Mouse (Mus musculus): ENCODE results near the gene Efs. TPM values are rescaled to one million over a fixed set of nuclear protein-coding genes. Genes with fewer than 3 reads are reported as not detected.

Efs gene
- polyA plus RNA-seq, 1 experiment from 2014 or later: 63.4 TPM

DNA sequence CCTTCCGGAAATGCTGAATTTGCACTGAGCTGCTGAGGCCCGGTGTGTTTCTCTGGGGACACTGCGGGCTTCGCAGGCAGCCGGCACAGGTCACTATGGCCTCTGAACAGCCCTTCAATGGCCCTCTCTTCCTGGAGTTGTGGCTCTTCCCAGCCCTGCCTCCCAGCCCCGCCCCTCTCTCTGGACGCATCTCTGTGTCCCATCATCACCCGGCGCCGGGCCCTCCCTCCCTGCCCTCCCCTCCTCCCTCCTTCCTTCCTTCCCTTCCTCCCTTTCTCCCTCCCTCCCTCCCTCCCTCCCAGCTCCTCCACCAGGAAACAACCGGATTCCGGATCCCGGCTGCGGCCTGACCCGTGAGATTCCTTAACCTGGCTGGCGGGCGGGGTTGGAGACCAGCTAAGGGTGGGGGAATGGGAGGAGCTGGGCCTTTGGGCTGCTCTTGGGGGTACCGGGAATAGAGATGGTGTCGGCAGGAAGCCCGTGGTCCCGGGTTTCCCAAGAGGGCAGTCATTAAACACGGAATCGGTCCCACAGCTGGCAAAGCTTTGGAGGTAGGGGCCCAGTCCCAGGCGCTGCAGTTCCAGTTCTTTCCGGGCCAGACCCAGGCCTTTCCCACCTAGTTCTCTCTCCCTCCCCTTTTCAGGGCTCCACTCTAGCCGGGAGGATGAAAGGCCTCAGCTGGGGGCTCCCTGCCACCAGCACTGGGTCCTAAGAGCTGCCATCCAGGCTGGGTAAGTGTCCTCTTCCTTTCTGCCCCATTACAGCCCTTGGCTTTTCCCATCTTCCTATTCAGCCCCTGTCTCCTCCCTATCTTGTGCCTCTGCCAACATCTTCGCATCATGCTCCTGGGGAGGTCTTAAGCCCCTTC, 42.5 kb downstream of the Efs start, which contains the start of the genes Bcl2l2 and Gm20521:
Gene Bcl2l2, plus strand, starts transcription at position 224 of the 868 bp plus-strand sequence.
Gene Gm20521, plus strand, starts transcription at position 288 of the 868 bp plus-strand sequence.
- peak within 1 kb of the TSS; percentile 70 for H3K4me3 ChIP-seq (replicated peaks)
- peak within 1 kb of the TSS; percentile 77 for H3K4me2 ChIP-seq (replicated peaks)
- H3K27me3 ChIP-seq: 0 out of 2 replicates have a peak, but pooled peaks cover under 1% of the 10 kb centered on the region
- peak; percentile 91 for ATAC-seq (ENCODE audit: insufficient number of reproducible peaks, low FRiP score, low TSS enrichment, low read depth)
- H3K27ac ChIP-seq (replicated peaks): peak within 1 kb of the TSS; percentile 95
- no peaks in the 10 kb centered on the region for H3K9me3 ChIP-seq (replicated peaks)
- WGBS: under 1% methylated on average over 27 of the region's 27 CpGs
- peaks cover 24% of the 10 kb centered on the region for H3K4me1 ChIP-seq
- H3K9ac ChIP-seq: peak within 1 kb of the TSS; percentile 75
- H3K36me3 ChIP-seq: peaks cover 17% of the 10 kb centered on the region; the same call in 1 of the 2 replicates

DNA sequence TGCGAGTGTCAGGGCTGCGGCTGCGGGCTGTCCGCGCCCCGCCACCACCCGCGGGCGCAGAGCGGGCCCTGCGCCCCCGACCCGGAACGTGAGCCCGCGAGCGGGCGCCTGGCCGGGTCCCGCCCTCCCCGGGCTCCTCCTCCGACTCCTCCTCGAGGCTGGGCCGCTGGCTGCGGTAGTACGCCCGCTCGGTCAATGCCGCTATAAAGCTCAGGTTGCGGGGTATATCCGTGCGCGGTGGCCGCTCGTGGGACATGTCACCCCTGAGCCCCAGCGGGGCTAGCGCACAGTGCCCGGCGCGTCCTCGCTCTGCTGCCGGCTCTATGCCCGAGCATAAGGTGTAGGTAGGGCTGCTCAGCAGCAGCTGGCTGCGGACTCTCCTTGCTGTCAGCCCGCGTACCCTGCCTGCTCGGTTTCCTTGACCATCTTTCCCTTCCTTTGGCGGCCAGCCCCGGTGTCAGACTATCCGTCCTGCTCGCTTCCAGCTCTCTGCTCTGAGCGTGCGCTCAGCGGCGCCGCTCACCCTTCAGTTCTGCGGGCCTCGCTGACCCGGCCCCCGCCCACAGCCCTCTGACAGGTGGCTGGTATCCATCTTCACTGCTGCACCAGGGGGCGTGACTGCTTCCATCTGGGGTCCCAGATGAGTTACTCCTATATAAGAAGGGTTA, 48.7 kb downstream of the Efs start, which contains the start of gene Ppp1r3e:
Gene Ppp1r3e, minus strand, starts transcription at position 503 of the 668 bp plus-strand sequence.
- H3K9me3 ChIP-seq (replicated peaks): no peaks in the 10 kb centered on the region
- under 1% methylated on average over 61 of the region's 61 CpGs for WGBS
- peak within 1 kb of the TSS; percentile 96 for H3K4me2 ChIP-seq (replicated peaks)
- peaks cover 12% of the 10 kb centered on the region for H3K4me1 ChIP-seq
- H3K36me3 ChIP-seq: no peaks in the 10 kb centered on the region
- H3K27me3 ChIP-seq: peaks cover 10% of the 10 kb centered on the region
- H3K9ac ChIP-seq: peak within 1 kb of the TSS; percentile 62
- H3K4me3 ChIP-seq (replicated peaks): peak within 1 kb of the TSS; percentile 80
- H3K27ac ChIP-seq (replicated peaks): peak within 1 kb of the TSS; percentile 71; the same call in 1 of the 2 replicates
- ATAC-seq (ENCODE audit: insufficient number of reproducible peaks, low FRiP score, low TSS enrichment, low read depth): peak; percentile 77

DNA sequence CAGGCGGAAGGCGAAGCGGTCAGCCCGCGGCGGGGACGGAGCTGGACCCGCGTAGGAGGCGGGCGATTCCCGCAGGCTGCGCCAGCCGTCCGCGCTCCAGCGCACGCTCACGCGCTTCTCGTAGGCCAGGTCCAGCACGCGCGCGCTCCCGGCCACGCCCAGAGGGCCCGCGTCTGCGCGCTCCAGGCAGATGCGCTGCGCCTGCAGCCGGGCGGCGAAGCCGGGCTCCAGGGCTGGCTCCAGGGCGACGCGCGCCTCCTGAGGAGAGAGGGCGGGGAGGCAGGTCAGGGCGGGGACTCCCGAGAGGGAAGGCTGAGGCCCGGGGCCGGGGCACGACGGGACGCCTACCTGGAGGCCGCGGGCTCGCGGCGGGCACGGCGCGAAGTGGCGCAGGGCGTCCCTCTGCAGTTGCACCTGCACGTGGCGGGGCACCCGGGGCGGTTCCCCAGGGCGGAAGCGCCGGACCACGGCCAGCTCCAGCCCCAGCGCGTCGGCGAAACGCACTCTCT, 49.3 kb downstream of the Efs start:
- Histone ChIP-seq H3K27ac (replicated peaks) (peak overlapping the region; percentile 71; the same call in 1 of the 2 replicates), H3K36me3 (no peaks in the 10 kb centered on the region), H3K4me1 (peaks cover 12% of the 10 kb centered on the region), H3K9me3 (replicated peaks) (no peaks in the 10 kb centered on the region), H3K4me3 (replicated peaks) (peak overlapping the region; percentile 80), H3K4me2 (replicated peaks) (peak overlapping the region; percentile 96), H3K27me3 (peaks cover 10% of the 10 kb centered on the region), H3K9ac (peak overlapping the region; percentile 62)
- WGBS: under 1% methylated on average over 71 of the region's 72 CpGs
- peak; percentile 90 for ATAC-seq (ENCODE audit: insufficient number of reproducible peaks, low FRiP score, low TSS enrichment, low read depth)

DNA sequence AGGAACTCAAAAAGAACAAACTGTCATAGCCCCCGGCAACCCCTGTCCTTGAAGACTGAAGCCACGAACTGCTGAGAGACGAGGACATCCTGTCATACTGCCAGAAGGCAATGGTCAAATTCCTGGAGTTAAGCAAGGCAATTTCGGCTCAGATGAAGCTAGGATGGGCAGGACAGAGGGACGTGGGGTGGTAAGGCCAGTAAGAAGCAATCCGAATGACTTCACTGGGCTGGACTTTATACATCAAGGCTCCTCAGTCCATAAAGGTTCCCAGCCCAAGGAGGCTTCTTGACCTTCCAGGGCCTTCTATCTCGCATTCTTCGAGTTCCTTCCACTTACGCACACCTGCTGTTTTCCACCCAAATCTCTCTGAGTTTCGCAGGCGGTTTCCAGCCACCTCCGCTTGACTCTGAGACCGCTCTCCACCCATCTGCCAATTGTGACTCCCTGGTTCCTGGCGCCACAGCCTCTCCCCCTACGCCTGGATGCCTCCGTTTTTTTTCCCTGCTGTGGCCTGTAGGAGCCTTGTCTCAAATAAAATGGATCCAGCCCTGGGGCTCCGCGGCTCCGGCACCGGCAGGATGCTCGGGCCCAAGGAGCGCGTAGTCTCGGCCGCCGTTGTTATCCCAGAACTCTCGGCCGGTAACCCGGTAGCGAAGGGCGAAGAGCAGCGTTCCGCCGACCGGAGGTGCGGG, 49.9 kb downstream of the Efs start:
- peak overlapping the region; percentile 80 for H3K4me3 ChIP-seq (replicated peaks)
- 3% methylated on average over 36 of the region's 36 CpGs for WGBS
- peaks cover 12% of the 10 kb centered on the region for H3K4me1 ChIP-seq
- H3K9ac ChIP-seq: peak overlapping the region; percentile 62
- peak; percentile 25 for ATAC-seq (ENCODE audit: insufficient number of reproducible peaks, low FRiP score, low TSS enrichment, low read depth)
- peaks cover 10% of the 10 kb centered on the region for H3K27me3 ChIP-seq
- H3K9me3 ChIP-seq (replicated peaks): no peaks in the 10 kb centered on the region
- no peaks in the 10 kb centered on the region for H3K36me3 ChIP-seq
- H3K27ac ChIP-seq (replicated peaks): peak overlapping the region; percentile 71; the same call in 1 of the 2 replicates
- peak overlapping the region; percentile 96 for H3K4me2 ChIP-seq (replicated peaks)

DNA sequence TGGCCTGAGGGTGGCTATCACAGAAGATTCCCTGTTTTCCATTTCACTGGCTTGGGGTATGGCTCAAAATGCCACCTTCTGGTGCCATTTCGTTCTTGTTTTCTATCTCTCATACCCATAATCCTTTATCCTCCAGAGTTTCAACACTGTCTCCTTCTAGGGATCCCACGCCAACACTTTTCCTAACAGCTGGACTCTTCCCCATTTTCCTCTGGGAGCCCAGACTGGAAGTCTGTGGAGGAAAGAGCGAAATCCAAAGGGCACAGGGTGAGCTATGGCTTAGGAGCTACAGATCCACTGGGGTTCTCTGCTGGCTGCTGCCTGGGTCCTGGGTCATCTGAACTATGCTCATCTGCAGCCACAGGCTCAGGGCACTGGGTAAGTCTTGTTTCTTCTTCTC, 51.8 kb downstream of the Efs start:
- ATAC-seq (ENCODE audit: insufficient number of reproducible peaks, low FRiP score, low TSS enrichment, low read depth): no peak
- WGBS: 84% methylated on average over 3 of the region's 3 CpGs

DNA sequence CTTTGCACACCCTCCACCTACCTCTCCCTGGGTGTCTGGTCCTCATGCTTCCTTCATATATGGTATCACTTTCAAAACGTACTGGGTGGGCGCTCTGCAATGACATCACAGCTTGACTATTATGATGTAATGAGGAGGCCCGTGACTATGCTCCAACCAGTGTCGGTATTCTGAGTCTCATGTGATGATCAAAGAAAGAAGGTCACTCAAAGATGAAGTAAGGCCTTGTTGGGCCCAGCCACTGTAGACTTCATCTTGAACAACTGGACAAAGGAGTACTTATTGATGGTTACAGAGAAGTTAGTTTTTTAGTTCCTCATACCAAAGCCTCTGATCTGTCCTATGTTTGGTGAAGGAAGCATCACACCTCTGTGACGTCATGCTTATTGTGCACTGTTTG, 55.1 kb downstream of the Efs start, which contains the start of gene Homez:
Gene Homez, minus strand, starts transcription at position 101 of the 400 bp plus-strand sequence.
- Histone ChIP-seq H3K4me2 (replicated peaks) (no peak within 1 kb of the TSS), H3K36me3 (no peaks in the 10 kb centered on the region), H3K4me1 (peaks cover 3% of the 10 kb centered on the region), H3K9ac (no peak within 1 kb of the TSS), H3K27me3 (no peaks in the 10 kb centered on the region), H3K9me3 (replicated peaks) (no peaks in the 10 kb centered on the region), H3K4me3 (replicated peaks) (no peak within 1 kb of the TSS), H3K27ac (replicated peaks) (no peak within 1 kb of the TSS)
- ATAC-seq (ENCODE audit: insufficient number of reproducible peaks, low FRiP score, low TSS enrichment, low read depth): no peak; the same call in 1 of the 2 replicates
- WGBS: 83% methylated on average over 5 of the region's 5 CpGs

More for the DNA sequence above, 51.8 kb downstream of the Efs start:
- Histone ChIP-seq H3K36me3 (no peaks in the 10 kb centered on the region), H3K9me3 (replicated peaks) (no peaks in the 10 kb centered on the region), H3K27me3 (peaks cover 10% of the 10 kb centered on the region), H3K27ac (replicated peaks) (no peak overlapping the region), H3K9ac (no peak overlapping the region), H3K4me3 (replicated peaks) (no peak overlapping the region), H3K4me1 (peaks cover 12% of the 10 kb centered on the region), H3K4me2 (replicated peaks) (no peak overlapping the region)

DNA sequence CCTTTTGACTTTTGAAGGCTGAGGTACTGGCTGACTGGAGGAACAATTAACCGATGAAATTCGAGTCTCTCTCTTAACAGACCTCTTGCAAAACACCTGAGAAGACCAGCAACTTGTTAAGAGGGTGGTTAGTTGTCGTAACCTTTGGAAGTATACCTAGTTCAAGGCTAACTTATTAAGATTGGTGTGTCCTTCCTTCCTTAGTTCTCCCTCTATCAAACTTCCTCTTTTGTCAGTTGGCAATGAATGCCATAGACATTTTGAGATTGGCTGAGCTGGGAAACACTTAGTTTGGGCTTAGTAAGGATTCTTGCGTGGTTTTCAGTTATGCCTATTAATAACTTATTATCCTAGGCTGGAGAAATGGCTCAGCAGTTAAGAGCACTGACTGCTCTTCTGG, 57.9 kb downstream of the Efs start:
- Histone ChIP-seq H3K27me3 (no peaks in the 10 kb centered on the region), H3K27ac (replicated peaks) (no peak overlapping the region), H3K4me1 (peaks cover 8% of the 10 kb centered on the region; the same call in 1 of the 2 replicates), H3K4me3 (replicated peaks) (no peak overlapping the region), H3K36me3 (no peaks in the 10 kb centered on the region), H3K9me3 (replicated peaks) (no peaks in the 10 kb centered on the region), H3K9ac (no peak overlapping the region), H3K4me2 (replicated peaks) (no peak overlapping the region)
- no peak for ATAC-seq (ENCODE audit: insufficient number of reproducible peaks, low FRiP score, low TSS enrichment, low read depth)
- WGBS: 82% methylated on average over 4 of the region's 4 CpGs

DNA sequence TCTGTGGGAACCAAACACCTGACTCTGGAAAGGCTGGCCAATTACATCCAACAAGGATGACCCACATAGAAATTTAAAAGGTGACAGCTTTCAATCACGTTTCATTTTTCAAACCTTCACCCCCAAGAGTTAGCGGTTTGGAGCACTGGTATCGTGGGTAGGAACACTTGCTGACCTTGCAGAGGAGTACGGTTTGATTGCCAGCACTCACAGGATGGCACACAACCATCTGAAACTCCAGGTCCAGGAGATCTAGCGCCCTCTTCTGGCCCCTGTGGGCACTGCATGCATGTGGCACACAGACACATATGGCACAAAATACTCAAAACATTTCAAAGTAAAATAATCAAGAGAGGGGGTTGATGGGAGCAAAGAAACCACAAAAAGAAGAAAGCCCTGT, 59.0 kb downstream of the Efs start:
- Histone ChIP-seq H3K4me1 (peaks cover 8% of the 10 kb centered on the region; the same call in 1 of the 2 replicates), H3K27me3 (no peaks in the 10 kb centered on the region), H3K27ac (replicated peaks) (no peak overlapping the region), H3K4me3 (replicated peaks) (no peak overlapping the region), H3K4me2 (replicated peaks) (no peak overlapping the region), H3K36me3 (no peaks in the 10 kb centered on the region), H3K9ac (no peak overlapping the region), H3K9me3 (replicated peaks) (no peaks in the 10 kb centered on the region)
- no peak for ATAC-seq (ENCODE audit: insufficient number of reproducible peaks, low FRiP score, low TSS enrichment, low read depth)
- 57% methylated on average over 5 of the region's 5 CpGs for WGBS
